Mouse (Mus musculus) spleen, adult 12 weeks (tissue): ENCODE data around the gene Mrpl46.

Experiments used
- DNase-seq: peaks from one replicate; pipeline ENCODE4 v3.0.0; 2022; ENCODE audit warnings: low spot score

Gene Mrpl46

DNA sequence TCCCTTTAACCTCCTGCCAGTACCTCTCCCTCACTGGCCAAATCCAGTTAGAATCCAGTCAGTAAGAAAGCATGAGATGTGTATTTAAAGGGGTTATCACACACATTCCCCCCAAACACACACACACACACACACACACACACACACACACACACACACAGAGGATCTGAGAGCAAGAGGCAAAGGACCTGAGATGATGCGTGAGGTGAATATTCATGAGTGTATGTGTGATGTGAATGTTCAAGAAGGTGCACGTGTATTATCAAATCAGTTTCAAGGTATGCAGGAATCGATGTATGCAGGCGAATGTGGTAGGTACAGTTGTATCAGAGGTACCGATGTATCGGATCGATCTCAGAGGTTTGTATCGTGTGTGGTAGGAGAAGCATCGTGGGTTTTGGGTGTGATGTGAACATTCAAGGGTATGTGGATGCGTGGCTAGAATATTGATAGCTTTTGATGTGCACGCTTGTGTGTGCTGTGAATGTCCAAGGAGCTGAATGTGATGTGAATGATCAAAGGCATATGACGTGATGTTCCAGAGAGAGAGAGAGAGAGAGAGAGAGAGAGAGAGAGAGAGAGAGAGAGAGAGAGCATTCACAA lies 15.3 kb downstream of the Mrpl46 start:
- DNase-seq = no peak

DNA sequence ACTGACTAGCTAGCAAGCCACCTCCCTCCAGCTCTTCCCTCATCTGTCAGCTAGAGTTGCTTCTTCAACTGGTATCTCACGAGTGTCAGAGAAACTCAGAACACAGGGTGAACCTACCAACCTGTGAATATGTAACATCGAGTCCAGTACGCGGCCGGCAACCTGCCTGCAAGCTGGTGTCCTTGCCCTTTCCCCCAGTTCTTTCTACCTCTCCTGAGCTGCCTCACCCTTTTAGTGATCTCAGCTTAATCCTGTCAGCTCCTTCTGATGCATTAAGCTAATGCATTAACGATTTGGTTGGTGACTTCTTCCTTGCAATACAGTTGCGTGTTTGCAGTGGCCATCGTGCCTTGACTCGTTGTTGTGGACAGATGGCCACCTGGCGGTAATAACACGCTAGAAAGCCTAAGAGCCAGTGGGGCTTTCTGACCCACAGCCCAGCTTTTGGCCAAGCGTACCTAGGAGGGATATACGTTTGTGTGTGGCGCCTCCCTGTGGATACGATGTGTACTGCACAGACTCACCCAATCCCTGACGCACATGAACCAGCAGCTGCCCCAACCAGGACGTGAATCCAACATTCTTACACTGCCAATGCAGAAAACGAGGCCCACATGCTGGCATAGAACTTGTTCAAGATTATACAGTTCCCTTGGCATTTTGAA lies 17.2 kb downstream of the Mrpl46 start:
- peak; percentile 34 for DNase-seq

DNA sequence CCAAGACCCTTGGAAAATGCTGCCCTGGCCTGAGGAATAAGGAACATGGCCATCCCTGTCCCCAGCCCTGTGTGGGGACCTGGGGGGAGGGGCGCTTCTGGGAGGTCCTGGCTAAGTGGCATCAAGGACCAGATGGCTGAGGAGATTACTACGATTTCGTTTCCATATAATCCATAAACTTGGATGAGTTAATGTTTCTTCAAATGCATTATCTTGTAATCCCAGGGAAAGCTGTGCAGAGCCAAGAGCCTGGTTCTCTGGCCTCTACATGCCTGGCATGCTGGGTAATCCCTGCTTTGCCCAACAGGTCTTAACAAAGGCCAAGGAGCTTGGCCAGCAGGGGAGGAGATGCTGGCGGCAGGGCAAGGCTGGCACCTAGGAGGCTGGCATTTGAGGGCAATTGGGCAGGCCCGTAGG lies 18.1 kb downstream of the Mrpl46 start:
- DNase-seq = no peak

DNA sequence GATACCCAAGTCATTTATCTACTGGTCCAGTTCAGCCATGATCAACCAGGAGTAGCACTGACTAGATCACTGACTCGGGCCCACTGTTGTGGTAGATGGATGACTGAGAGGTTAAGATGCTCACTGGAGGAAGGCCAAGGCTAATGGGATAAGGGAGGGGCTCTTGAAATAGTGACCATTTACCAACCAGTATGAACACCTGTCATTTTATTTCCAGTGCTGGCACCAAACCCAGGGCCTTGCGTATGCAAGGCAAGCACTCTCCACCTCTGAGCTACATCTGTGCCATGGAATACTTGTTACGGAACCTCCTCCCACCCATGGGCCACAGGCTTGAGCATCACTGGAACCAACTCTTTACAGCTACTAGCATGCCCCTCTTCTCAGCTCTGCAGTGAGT lies 19.5 kb downstream of the Mrpl46 start:
- no peak for DNase-seq

DNA sequence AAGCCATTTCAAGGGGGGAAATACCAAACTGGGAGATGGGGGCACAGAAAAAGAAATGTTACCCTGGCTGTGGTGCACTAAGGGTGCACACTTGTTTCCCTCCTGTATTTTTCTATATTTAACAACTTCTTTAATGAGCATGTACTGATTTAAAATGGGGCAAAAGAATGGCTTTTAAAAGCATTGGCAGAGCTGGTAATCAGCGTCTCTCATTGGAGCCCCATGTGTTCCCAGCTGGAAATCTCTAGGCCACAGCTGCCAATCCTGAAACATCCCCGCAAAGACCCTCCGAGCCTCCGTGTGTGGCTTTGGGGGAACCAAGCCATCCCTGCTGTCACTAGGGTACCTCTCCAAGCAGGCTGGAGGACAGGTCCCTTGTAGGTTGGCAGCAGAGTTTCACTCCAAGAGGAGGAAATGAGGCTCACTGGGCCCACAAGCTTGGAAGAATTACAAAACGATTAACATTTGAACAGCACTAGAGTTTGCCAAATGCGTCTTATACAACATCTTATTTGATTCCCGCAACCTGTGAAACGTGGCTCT lies 28.8 kb downstream of the Mrpl46 start:
- no peak for DNase-seq

- no peak for DNase-seq
Observed at GRCm38 (mm10) chr7:78753752-78754457, 29.4 kb downstream of the Mrpl46 start.

- no peak for DNase-seq
Observed at GRCm38 (mm10) chr7:78752961-78753360, 30.4 kb downstream of the Mrpl46 start.

- DNase-seq = no peak
Observed at GRCm38 (mm10) chr7:78743731-78744385, 39.5 kb downstream of the Mrpl46 start.

GRCm38 (mm10) chr7:78739351-78740000 lies 43.9 kb downstream of the Mrpl46 start:
- no peak for DNase-seq

DNA sequence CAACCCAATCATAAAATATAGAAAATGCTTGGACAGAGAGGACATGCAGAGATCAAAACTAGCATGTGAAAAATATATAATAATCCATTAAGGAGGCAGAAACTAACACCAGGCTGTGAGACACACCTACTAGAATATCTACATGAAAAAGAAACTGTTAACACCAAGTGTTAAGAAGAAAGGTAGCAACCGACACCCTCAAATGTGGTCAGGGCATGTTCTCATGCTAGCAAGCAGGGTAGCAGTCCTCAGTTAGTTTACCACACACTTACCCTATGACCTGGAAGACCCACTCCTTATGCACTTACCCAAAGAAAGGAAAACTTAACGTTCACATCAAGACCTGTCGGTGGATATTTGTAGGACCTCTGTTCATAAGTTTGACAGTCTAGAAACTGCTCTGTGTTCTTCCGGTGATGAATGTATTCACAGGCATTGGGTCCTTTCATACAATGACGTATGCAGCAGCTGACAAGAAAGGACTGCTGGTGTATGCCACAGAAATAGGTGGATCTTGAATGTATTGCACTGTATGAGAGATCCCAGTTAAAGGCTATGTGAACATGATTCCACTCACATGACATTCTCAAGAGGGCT lies 45.6 kb downstream of the Mrpl46 start, which contains the start of gene Ntrk3:
Gene Ntrk3 (minus strand): TSS at position 399 of the 597 bp plus-strand sequence.
- no peak for DNase-seq

DNA sequence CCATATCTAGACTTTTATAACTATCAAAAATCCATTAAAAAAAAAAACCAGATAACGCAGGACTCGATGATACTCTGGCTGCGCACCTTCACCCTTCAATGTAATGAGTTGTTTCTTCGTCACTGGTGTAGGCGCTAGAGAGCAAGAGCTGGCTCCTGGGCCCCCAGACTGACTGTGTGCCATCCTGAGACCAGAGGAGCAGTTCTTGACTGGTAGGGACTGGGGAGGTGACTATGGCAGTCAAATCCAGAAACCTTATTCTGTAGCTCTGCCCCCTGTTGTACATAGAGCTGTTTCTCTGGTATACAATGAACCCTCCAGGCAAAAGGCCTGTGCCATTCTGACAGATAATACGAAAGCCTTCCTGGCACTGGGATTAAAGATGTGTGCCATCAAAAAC lies 46.1 kb downstream of the Mrpl46 start:
- no peak for DNase-seq

GRCm38 (mm10) chr7:78731391-78731790 lies 51.9 kb downstream of the Mrpl46 start:
- DNase-seq = no peak
